13 mouse cellular contexts compared by ENCODE assay signal in genomic region chr3:37201122-37201916, GRCm38 (mm10). TPM values are rescaled to one million over a fixed set of nuclear protein-coding genes. Genes with fewer than 3 reads are reported as not detected.
DNase-seq lines count a peak whose midpoint lies in the region; ATAC-seq and TF ChIP-seq lines count a peak whose summit lies in the region.
"Had no signal": no experiment of that assay in that cellular context is flagged by ENCODE, and none has a peak within 500 bp of the region (broad histone marks: within the 10 kb centered on the region; RNA-seq: fewer than 3 reads in every experiment).

No protein-coding gene starts in this region.

- no peak for DNase-seq in forebrain, postnatal 0 days
- DNase-seq in limb, embryonic 11.5 days (ENCODE audit: low spot score), result peak; percentile 46
- peak; percentile 24 to 39 for DNase-seq in urinary bladder, postnatal 36 days (ENCODE audit: low spot score in 2 of 2)
- DNase-seq in layer of hippocampus, adult 11-12 months (ENCODE audit: low spot score), result no peak
- no peak for DNase-seq in frontal cortex, postnatal 25 days (ENCODE audit: low spot score in 2 of 2)
- DNase-seq: adrenal gland, postnatal 10 days; kidney, postnatal 36 days; thymus, postnatal 25 days had no signal

- H3K4me3 ChIP-seq in forebrain, embryonic 16.5 days (replicated peaks; ENCODE audit: low read length), result no peak overlapping the region
- no peak overlapping the region for H3K4me3 ChIP-seq in forebrain, postnatal 0 days (ENCODE audit: low read depth, low read length)
- H3K4me3 ChIP-seq in megakaryocyte, embryonic 14.5 days (replicated peaks), result peak overlapping the region; percentile 86
- H3K4me3 ChIP-seq in limb, embryonic 11.5 days (ENCODE audit: low read depth, low read length), result no peak overlapping the region

- H3K9ac ChIP-seq in forebrain, embryonic 16.5 days (replicated peaks; ENCODE audit: low read depth, low read length), result no peak overlapping the region
- H3K9ac ChIP-seq in forebrain, postnatal 0 days, result no peak overlapping the region
- no peak overlapping the region for H3K9ac ChIP-seq in limb, embryonic 11.5 days (ENCODE audit: low read length)

- TF ChIP-seq CTCF in forebrain, postnatal 0 days (IDR thresholded peaks at IDR 0.05; ENCODE audit: low read depth), result no peak

- H3K4me2 ChIP-seq in forebrain, embryonic 16.5 days (ENCODE audit: low read length), result no peak overlapping the region
- no peak overlapping the region for H3K4me2 ChIP-seq in forebrain, postnatal 0 days (ENCODE audit: low read depth)
- no peak overlapping the region for H3K4me2 ChIP-seq in limb, embryonic 11.5 days (ENCODE audit: low read depth, severe bottlenecking)
- H3K4me2 ChIP-seq: midbrain, embryonic 11.5 days had no signal

- no peaks in the 10 kb centered on the region for H3K36me3 ChIP-seq in forebrain, embryonic 16.5 days (ENCODE audit: control insufficient read depth, insufficient read depth)
- no peaks in the 10 kb centered on the region for H3K36me3 ChIP-seq in forebrain, postnatal 0 days (ENCODE audit: insufficient read depth)
- H3K36me3 ChIP-seq in megakaryocyte, embryonic 14.5 days (replicated peaks; ENCODE audit: low read length), result no peaks in the 10 kb centered on the region
- no peaks in the 10 kb centered on the region for H3K36me3 ChIP-seq in limb, embryonic 11.5 days (ENCODE audit: control insufficient read depth, insufficient read depth, low read length)

- H3K9me3 ChIP-seq in forebrain, embryonic 16.5 days (ENCODE audit: control insufficient read depth, low read length), result no peaks in the 10 kb centered on the region
- no peaks in the 10 kb centered on the region for H3K9me3 ChIP-seq in forebrain, postnatal 0 days (ENCODE audit: low read length)
- no peaks in the 10 kb centered on the region for H3K9me3 ChIP-seq in megakaryocyte, embryonic 14.5 days
- no peaks in the 10 kb centered on the region for H3K9me3 ChIP-seq in limb, embryonic 11.5 days (ENCODE audit: control insufficient read depth, low read length)

- 0 out of 2 replicates have a peak, but pooled peaks cover 2% of the 10 kb centered on the region for H3K4me1 ChIP-seq in forebrain, embryonic 16.5 days (replicated peaks; ENCODE audit: control insufficient read depth, insufficient read depth, low read length)
- H3K4me1 ChIP-seq in forebrain, postnatal 0 days (ENCODE audit: insufficient read depth), result no peaks in the 10 kb centered on the region
- peaks cover 55% of the 10 kb centered on the region for H3K4me1 ChIP-seq in megakaryocyte, embryonic 14.5 days
- H3K4me1 ChIP-seq in limb, embryonic 11.5 days (ENCODE audit: control insufficient read depth, insufficient read depth, low read length), result peaks cover 3% of the 10 kb centered on the region; the same call in 1 of the 2 replicates

- peak; percentile 31; the same call in 1 of the 2 replicates for ATAC-seq in forebrain, embryonic 16.5 days
- ATAC-seq in forebrain, postnatal 0 days, result no peak
- no peak for ATAC-seq in megakaryocyte, adult 5-6 weeks (ENCODE audit: poor library complexity, severe bottlenecking)
- no peak for ATAC-seq in limb, embryonic 11.5 days (ENCODE audit: insufficient number of reproducible peaks, low FRiP score, low TSS enrichment, low read depth)

- H3K27ac ChIP-seq in forebrain, embryonic 16.5 days (ENCODE audit: low read length), result no peak overlapping the region
- H3K27ac ChIP-seq in forebrain, postnatal 0 days (ENCODE audit: low read depth, low read length), result no peak overlapping the region
- H3K27ac ChIP-seq in limb, embryonic 11.5 days (replicated peaks; ENCODE audit: low read depth, low read length), result no peak overlapping the region

- H3K27me3 ChIP-seq in forebrain, embryonic 16.5 days (replicated peaks; ENCODE audit: control insufficient read depth, insufficient read depth, low read length), result no peaks in the 10 kb centered on the region
- no peaks in the 10 kb centered on the region for H3K27me3 ChIP-seq in forebrain, postnatal 0 days (ENCODE audit: insufficient read depth, low read length)
- peaks cover 2% of the 10 kb centered on the region for H3K27me3 ChIP-seq in megakaryocyte, embryonic 14.5 days (replicated peaks)
- H3K27me3 ChIP-seq in limb, embryonic 11.5 days (ENCODE audit: control insufficient read depth, insufficient read depth, low read length), result no peaks in the 10 kb centered on the region

- 60% methylated on average over 6 of the region's 6 CpGs for WGBS in forebrain, embryonic 16.5 days
- WGBS in forebrain, postnatal 0 days, result 51% methylated on average over 6 of the region's 6 CpGs
- WGBS in limb, embryonic 11.5 days, result 51% methylated on average over 6 of the region's 6 CpGs

RNA-seq across cellular contexts. Expression of gene Il21, which starts 31.1 kb away (rescaled TPM):
- not detected in 2 replicates for polyA plus RNA-seq in forebrain, embryonic 16.5 days (2015; fragmentation: Nextera tagmentation; extraction: Ambion mirVana)
- total RNA-seq in forebrain, postnatal 0 days (2014; rRNA removed), result 0.14 TPM in 1 of 2 replicates, not detected in the other
- polyA plus RNA-seq in forebrain, postnatal 0 days (2015; fragmentation: Nextera tagmentation; extraction: Ambion mirVana), result not detected in 2 replicates
- polyA plus RNA-seq in megakaryocyte, embryonic 14.5 days (2012; ENCODE audit: insufficient read depth, low replicate concordance), result not detected in 2 replicates
- not detected in 2 replicates for total RNA-seq in megakaryocyte, adult 5-6 weeks (2015)
- total RNA-seq in megakaryocyte, adult 5-6 weeks (2017), result not detected in 2 replicates
- not detected in 2 replicates for polyA plus RNA-seq in limb, embryonic 11.5 days (2014; fragmentation: Nextera tagmentation; extraction: Ambion mirVana)
- total RNA-seq: adrenal gland, postnatal 10 days; granulocyte monocyte progenitor cell, adult 5-6 weeks had no signal
- polyA plus RNA-seq: midbrain, embryonic 11.5 days had no signal

Comparison
In these comparisons a context has a peak if more than half of its experiments do, and no peak if none do; other contexts are left out.
1. DNase-seq: peak in limb, embryonic 11.5 days (single experiment) and urinary bladder, postnatal 36 days (2 of 2); none in forebrain, postnatal 0 days (single experiment), layer of hippocampus, adult 11-12 months (single experiment) and frontal cortex, postnatal 25 days (0 of 2).